Comparison of ENCODE assay signal across 17 mouse cellular contexts in the genomic region with DNA sequence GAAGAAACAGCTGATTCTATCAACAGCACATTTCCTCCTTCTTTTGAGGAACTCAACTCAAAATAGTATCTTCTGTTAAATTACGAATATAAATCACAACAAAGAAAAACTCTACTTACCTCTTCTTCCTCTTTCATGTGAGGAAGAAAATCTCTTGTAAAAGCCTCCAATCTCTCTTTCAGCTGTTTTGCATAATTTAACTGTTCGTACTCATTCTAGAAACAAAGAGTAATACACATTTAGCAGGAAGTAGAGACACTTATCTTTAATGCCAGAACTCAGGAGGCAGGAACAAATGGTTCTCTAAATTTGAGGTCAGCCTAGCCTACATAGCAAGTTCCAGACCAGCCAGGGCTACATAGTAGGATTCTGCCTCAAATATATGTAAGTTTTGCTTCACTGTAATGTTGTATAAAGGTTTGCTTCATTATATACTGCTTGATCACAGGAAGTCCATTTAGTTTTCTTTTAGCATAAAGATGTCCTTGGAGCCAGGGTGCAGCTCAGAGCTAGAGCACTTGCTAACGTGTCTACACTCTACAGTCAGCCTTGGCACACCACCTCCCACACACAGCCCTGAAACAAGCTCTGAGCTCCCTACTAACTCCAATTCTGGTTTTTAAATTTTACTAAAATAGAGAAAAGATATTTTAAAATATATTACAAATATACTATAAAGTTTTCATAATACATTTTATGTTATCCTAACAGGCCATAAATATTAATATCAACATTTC. TPM values are rescaled to one million over a fixed set of nuclear protein-coding genes. Genes with fewer than 3 reads are reported as not detected.
DNase-seq lines count a peak whose midpoint lies in the region; ATAC-seq lines count a peak whose summit lies in the region.
"Had no signal": no experiment of that assay in that cellular context is flagged by ENCODE, and none has a peak within 500 bp of the region (broad histone marks: within the 10 kb centered on the region; RNA-seq: fewer than 3 reads in every experiment).

No protein-coding gene starts in this region.

- peak; percentile 82 for ATAC-seq in megakaryocyte, adult 5-6 weeks (ENCODE audit: poor library complexity, severe bottlenecking)
- ATAC-seq: forebrain, postnatal 0 days; liver, postnatal 0 days; midbrain, embryonic 16.5 days had no signal

- DNase-seq in right cerebral cortex, adult 2 months (ENCODE audit: low spot score in 2 of 2): peak; percentile 17 to 27
- DNase-seq in right cerebral cortex, postnatal 4 days: no peak
- peak; percentile 83 for DNase-seq in MEL-GATA-1-ER (ENCODE audit: extremely low read depth, low read depth)
- DNase-seq in kidney, postnatal 10 days: no peak
- DNase-seq in embryo, embryonic 11 days: no peak
- no peak for DNase-seq in gastrocnemius, postnatal 10 days
- DNase-seq: adrenal gland, adult 2 months; cerebellum, adult 11 months; cerebellum, postnatal 25 days; forebrain, postnatal 0 days; heart, postnatal 10 days; kidney, adult 18-20 months; liver, postnatal 0 days; lung, postnatal 10 days had no signal

RNA-seq across cellular contexts. Expression of a gene that starts 47.9 kb away (rescaled TPM):
- 29.8 and 31.3 TPM in 2 replicates for total RNA-seq in megakaryocyte, adult 5-6 weeks (2015)
- total RNA-seq in megakaryocyte, adult 5-6 weeks (2017): 25.1 and 32.3 TPM in 2 replicates
- total RNA-seq in gastrocnemius, postnatal 10 days (2021): under 1 TPM; 0.26 to 0.47 TPM
- total RNA-seq: left cerebral cortex, adult 18-20 months had no signal

RNA-seq across cellular contexts. Expression of a gene that starts 50.7 kb away (rescaled TPM):
- total RNA-seq in megakaryocyte, adult 5-6 weeks (2015): 81.7 and 82.1 TPM in 2 replicates
- 93.8 and 106 TPM in 2 replicates for total RNA-seq in megakaryocyte, adult 5-6 weeks (2017)
- total RNA-seq in gastrocnemius, postnatal 10 days (2021): 10 to 100 TPM; 27.7 to 32.5 TPM

Comparison
In these comparisons a context has a peak if more than half of its experiments do, and no peak if none do; other contexts are left out.
1. DNase-seq: peak in right cerebral cortex, adult 2 months (2 of 2) and MEL-GATA-1-ER (single experiment); none in right cerebral cortex, postnatal 4 days (single experiment), kidney, postnatal 10 days (single experiment), embryo, embryonic 11 days (single experiment) and gastrocnemius, postnatal 10 days (single experiment).
2. RNA of a gene that starts 47.9 kb away (total RNA-seq): 25.1 to 32.3 TPM in megakaryocyte, adult 5-6 weeks; 0.26 to 0.47 TPM in gastrocnemius, postnatal 10 days; every median in the first group is over 10 times any median in the second.